Mouse (Mus musculus) kidney, embryonic 15.5 days (tissue): ENCODE results near the gene Gnai1. TPM values are rescaled to one million over a fixed set of nuclear protein-coding genes. Genes with fewer than 3 reads are reported as not detected.

Experiments used
- ATAC-seq: fragments of 200-750 bp; cut with Nextera tagmentation; replicated peaks from 2 replicates; pipeline ENCODE4 v1.8.0; 2017; ENCODE audit warnings: moderate TSS enrichment; ENCODE audit not compliant: low FRiP score
- H3K27ac ChIP-seq: fragments of 300-500 bp; sonication (generic); 2 replicates; pipeline ENCODE4 v1.5.1; 2015; ENCODE audit warnings: mild to moderate bottlenecking, inconsistent platforms
- H3K27me3 ChIP-seq: fragments of 300-500 bp; sonication (generic); 2 replicates; pipeline ENCODE4 v1.6.1; 2015; ENCODE audit warnings: inconsistent platforms
- H3K36me3 ChIP-seq: fragments of 300-500 bp; sonication (generic); 2 replicates; pipeline ENCODE4 v1.6.1; 2015; ENCODE audit warnings: inconsistent platforms
- H3K4me1 ChIP-seq: fragments of 300-500 bp; sonication (generic); 2 replicates; pipeline ENCODE4 v1.6.1; 2015; ENCODE audit warnings: inconsistent platforms
- H3K4me2 ChIP-seq: fragments of 300-500 bp; sonication (generic); 2 replicates; pipeline ENCODE4 v1.6.1; 2015; ENCODE audit warnings: moderate library complexity, mild to moderate bottlenecking, inconsistent platforms
- H3K4me3 ChIP-seq: fragments of 300-500 bp; sonication (generic); replicated peaks from 2 replicates; pipeline ENCODE4 v1.5.1; 2015; ENCODE audit warnings: mild to moderate bottlenecking, inconsistent platforms
- H3K9ac ChIP-seq: fragments of 300-500 bp; sonication (generic); 2 replicates; pipeline ENCODE4 v1.6.1; 2015; ENCODE audit warnings: mild to moderate bottlenecking, inconsistent platforms
- H3K9me3 ChIP-seq: fragments of 300-500 bp; sonication (generic); replicated peaks from 2 replicates; pipeline ENCODE4 v1.6.1; 2016; ENCODE audit warnings: inconsistent platforms
- WGBS: fragments of 180-500 bp; shearing (Covaris S2); methylation state at CpG from one replicate; pipeline ENCODE4 v1.1.7; 2015; ENCODE audit warnings: mixed read lengths; 5-methylcytosine and 5-hydroxymethylcytosine counted together
- polyA plus RNA-seq: library from polyadenylated mRNA; unstranded; fragments of >200 nt; fragmentation: Nextera tagmentation; extraction: Ambion mirVana; gene quantifications from 2 replicates; pipeline ENCODE4 v1.2.1, GENCODE M21; 2015

The Gnai1 gene
- polyA plus RNA-seq, 1 experiment from 2014 or later: 39.7 TPM

- WGBS: 84% methylated on average over 7 of the region's 7 CpGs
Observed at GRCm38 (mm10) chr5:18274352-18274940, 85.7 kb downstream of the Gnai1 start.

GRCm38 (mm10) chr5:18273291-18274284, 86.6 kb downstream of the Gnai1 start:
- 77% methylated on average over 11 of the region's 11 CpGs for WGBS
- Histone ChIP-seq H3K4me3 (no peak overlapping the region), H3K9me3 (no peaks in the 10 kb centered on the region), H3K9ac (no peak overlapping the region), H3K4me2 (no peak overlapping the region), H3K4me1 (no peaks in the 10 kb centered on the region), H3K36me3 (peaks cover 23% of the 10 kb centered on the region; the same call in 1 of the 2 replicates), H3K27ac (no peak overlapping the region), H3K27me3 (no peaks in the 10 kb centered on the region)
- ATAC-seq: no peak

More at GRCm38 (mm10) chr5:18274352-18274940, 85.7 kb downstream of the Gnai1 start:
- Histone ChIP-seq H3K27me3 (no peaks in the 10 kb centered on the region), H3K9ac (no peak overlapping the region), H3K27ac (no peak overlapping the region), H3K4me1 (no peaks in the 10 kb centered on the region), H3K36me3 (peaks cover 23% of the 10 kb centered on the region; the same call in 1 of the 2 replicates), H3K4me2 (no peak overlapping the region), H3K4me3 (no peak overlapping the region), H3K9me3 (no peaks in the 10 kb centered on the region)
- no peak for ATAC-seq

- no peak for ATAC-seq
- Histone ChIP-seq H3K36me3 (no peaks in the 10 kb centered on the region), H3K9ac (no peak overlapping the region), H3K4me1 (no peaks in the 10 kb centered on the region), H3K27me3 (no peaks in the 10 kb centered on the region), H3K4me3 (no peak overlapping the region), H3K9me3 (no peaks in the 10 kb centered on the region), H3K4me2 (no peak overlapping the region), H3K27ac (no peak overlapping the region)
- WGBS: 65% methylated on average over 5 of the region's 5 CpGs
Observed at GRCm38 (mm10) chr5:18250379-18251017, 109.7 kb downstream of the Gnai1 start.

- no peaks in the 10 kb centered on the region for H3K27me3 ChIP-seq
- no peak overlapping the region for H3K4me3 ChIP-seq
- no peak overlapping the region for H3K4me2 ChIP-seq
- H3K9ac ChIP-seq: no peak overlapping the region
- no peaks in the 10 kb centered on the region for H3K36me3 ChIP-seq
- H3K27ac ChIP-seq: no peak overlapping the region
- no peaks in the 10 kb centered on the region for H3K4me1 ChIP-seq
- H3K9me3 ChIP-seq: no peaks in the 10 kb centered on the region
- ATAC-seq: no peak
- WGBS: 74% methylated on average over 5 of the region's 5 CpGs
Observed at GRCm38 (mm10) chr5:18249132-18249531, 111.0 kb downstream of the Gnai1 start.

GRCm38 (mm10) chr5:18229396-18229795, 130.8 kb downstream of the Gnai1 start:
- Histone ChIP-seq H3K27me3 (no peaks in the 10 kb centered on the region), H3K4me3 (no peak overlapping the region), H3K9ac (no peak overlapping the region), H3K4me1 (no peaks in the 10 kb centered on the region), H3K9me3 (no peaks in the 10 kb centered on the region), H3K27ac (no peak overlapping the region), H3K36me3 (no peaks in the 10 kb centered on the region), H3K4me2 (no peak overlapping the region)
- no peak for ATAC-seq
- WGBS: 63% methylated on average over 1 of the region's 1 CpGs

- 53% methylated on average over 7 of the region's 7 CpGs for WGBS
Observed at GRCm38 (mm10) chr5:18228866-18229265, 131.3 kb downstream of the Gnai1 start.

GRCm38 (mm10) chr5:18220873-18221272, 139.3 kb downstream of the Gnai1 start:
- Histone ChIP-seq H3K27me3 (no peaks in the 10 kb centered on the region), H3K4me2 (no peak overlapping the region), H3K9me3 (no peaks in the 10 kb centered on the region), H3K9ac (no peak overlapping the region), H3K36me3 (no peaks in the 10 kb centered on the region), H3K27ac (no peak overlapping the region), H3K4me3 (no peak overlapping the region), H3K4me1 (no peaks in the 10 kb centered on the region)
- WGBS: 60% methylated on average over 1 of the region's 1 CpGs
- ATAC-seq: no peak

More at GRCm38 (mm10) chr5:18228866-18229265, 131.3 kb downstream of the Gnai1 start:
- Histone ChIP-seq H3K4me3 (no peak overlapping the region), H3K27ac (no peak overlapping the region), H3K9ac (no peak overlapping the region), H3K4me1 (no peaks in the 10 kb centered on the region), H3K4me2 (no peak overlapping the region), H3K27me3 (no peaks in the 10 kb centered on the region), H3K36me3 (no peaks in the 10 kb centered on the region), H3K9me3 (no peaks in the 10 kb centered on the region)
- ATAC-seq: no peak

GRCm38 (mm10) chr5:18218292-18218691, 141.9 kb downstream of the Gnai1 start:
- Histone ChIP-seq H3K27me3 (no peaks in the 10 kb centered on the region), H3K27ac (no peak overlapping the region), H3K4me3 (no peak overlapping the region), H3K4me2 (no peak overlapping the region), H3K36me3 (no peaks in the 10 kb centered on the region), H3K9ac (no peak overlapping the region), H3K4me1 (no peaks in the 10 kb centered on the region), H3K9me3 (no peaks in the 10 kb centered on the region)
- 84% methylated on average over 2 of the region's 2 CpGs for WGBS
- no peak for ATAC-seq

GRCm38 (mm10) chr5:18217856-18218255, 142.3 kb downstream of the Gnai1 start:
- H3K4me2 ChIP-seq: no peak overlapping the region
- H3K4me3 ChIP-seq: no peak overlapping the region
- no peaks in the 10 kb centered on the region for H3K9me3 ChIP-seq

More at GRCm38 (mm10) chr5:18217856-18218255, 142.3 kb downstream of the Gnai1 start:
- Histone ChIP-seq H3K4me1 (no peaks in the 10 kb centered on the region), H3K27me3 (no peaks in the 10 kb centered on the region), H3K27ac (no peak overlapping the region), H3K36me3 (no peaks in the 10 kb centered on the region), H3K9ac (no peak overlapping the region)
- no peak for ATAC-seq
